In genomic region chr9:116301602-116302001, GRCm38 (mm10) we compare ENCODE assay signal across 28 mouse cellular contexts.
"Had no signal": no experiment of that assay in that cellular context is flagged by ENCODE, and none has a peak within 500 bp of the region (broad histone marks: within the 10 kb centered on the region; RNA-seq: fewer than 3 reads in every experiment).

No protein-coding gene starts in this region.

- H3K36me3 ChIP-seq: embryonic facial prominence, embryonic 10.5 days; embryonic facial prominence, embryonic 12.5 days; embryonic facial prominence, embryonic 13.5 days; embryonic facial prominence, embryonic 15.5 days; forebrain, embryonic 10.5 days; forebrain, embryonic 12.5 days; forebrain, embryonic 15.5 days had no signal

- H3K4me2 ChIP-seq: embryonic facial prominence, embryonic 12.5 days; embryonic facial prominence, embryonic 13.5 days; embryonic facial prominence, embryonic 15.5 days; forebrain, embryonic 12.5 days; forebrain, embryonic 13.5 days; forebrain, embryonic 15.5 days had no signal

- H3K27me3 ChIP-seq: embryonic facial prominence, embryonic 12.5 days; embryonic facial prominence, embryonic 13.5 days; embryonic facial prominence, embryonic 15.5 days; forebrain, embryonic 13.5 days; forebrain, embryonic 15.5 days had no signal

- H3K27ac ChIP-seq: embryonic facial prominence, embryonic 10.5 days; embryonic facial prominence, embryonic 12.5 days; embryonic facial prominence, embryonic 13.5 days; embryonic facial prominence, embryonic 15.5 days; forebrain, embryonic 10.5 days; forebrain, embryonic 12.5 days; forebrain, embryonic 13.5 days; forebrain, embryonic 15.5 days; gastrocnemius, adult 2 months had no signal

- H3K4me1 ChIP-seq: embryonic facial prominence, embryonic 15.5 days; forebrain, embryonic 15.5 days had no signal

- H3K9me3 ChIP-seq: embryonic facial prominence, embryonic 10.5 days; embryonic facial prominence, embryonic 12.5 days; embryonic facial prominence, embryonic 15.5 days; forebrain, embryonic 10.5 days; forebrain, embryonic 12.5 days; forebrain, embryonic 13.5 days; forebrain, embryonic 15.5 days had no signal

- ATAC-seq: forebrain, embryonic 13.5 days; forebrain, embryonic 14.5 days; forebrain, embryonic 15.5 days; forebrain, embryonic 16.5 days; forebrain, postnatal 0 days had no signal

- H3K9ac ChIP-seq: embryonic facial prominence, embryonic 12.5 days; embryonic facial prominence, embryonic 13.5 days; embryonic facial prominence, embryonic 15.5 days; forebrain, embryonic 12.5 days; forebrain, embryonic 13.5 days; forebrain, embryonic 15.5 days; forebrain, postnatal 0 days had no signal

- DNase-seq: cerebellum, adult 2 months; cerebellum, adult 8-10 months; cerebellum, adult 9-10 months; cerebellum, adult 9-11 months; cerebellum, postnatal 10 days; cerebellum, postnatal 14 days; cerebellum, postnatal 25 days; cerebellum, postnatal 36 days; embryo, embryonic 11 days; forebrain, postnatal 0 days; gastrocnemius, adult 2 months; gastrocnemius, postnatal 10 days; gastrocnemius, postnatal 14 days; gastrocnemius, postnatal 25 days; gastrocnemius, postnatal 36 days; heart, adult 11 months; heart, adult 18-20 months had no signal

- H3K4me3 ChIP-seq: embryonic facial prominence, embryonic 10.5 days; embryonic facial prominence, embryonic 12.5 days; embryonic facial prominence, embryonic 13.5 days; embryonic facial prominence, embryonic 15.5 days; erythroblast, embryonic 14.5 days; forebrain, embryonic 10.5 days; forebrain, embryonic 12.5 days; forebrain, embryonic 13.5 days; forebrain, embryonic 15.5 days; gastrocnemius, adult 2 months had no signal
